Mouse (Mus musculus) layer of hippocampus, adult 2 months (tissue): ENCODE data around the gene Ctnnb1. TPM values are rescaled to one million over a fixed set of nuclear protein-coding genes. Genes with fewer than 3 reads are reported as not detected.

Experiments used
- DNase-seq, 2 experiments: peaks; one replicate each; pipeline ENCODE4 v3.0.0; 2022; ENCODE audit warnings: low spot score in 2 of 2
- H3K27ac ChIP-seq: fragments of 200-600 bp; 2 replicates; pipeline ENCODE4 v1.8.1; 2022
- H3K4me3 ChIP-seq: fragments of 200-600 bp; 2 replicates; pipeline ENCODE4 v1.8.1; 2022; ENCODE audit warnings: mild to moderate bottlenecking
- CTCF ChIP-seq: fragments of 200-600 bp; conservative IDR thresholded peaks from 2 replicates; pipeline ENCODE4 v1.8.1; 2022; ENCODE audit warnings: antibody characterized with exemption, mild to moderate bottlenecking, moderate library complexity
- total RNA-seq, 2 experiments: library from RNA; stranded (reverse); gene quantifications; 2 replicates each; pipeline ENCODE4 v1.2.3; 2021

The Ctnnb1 gene
- total RNA-seq, 2 experiments from 2014 or later, result 513 to 546 TPM

- DNase-seq, result no peak
- H3K4me3 ChIP-seq, result no peak overlapping the region
- no peak for TF ChIP-seq CTCF
- no peak overlapping the region for H3K27ac ChIP-seq
Observed at GRCm38 (mm10) chr9:120981777-120982176, 52.8 kb downstream of the Ctnnb1 start.

- no peak for DNase-seq
- Histone ChIP-seq H3K27ac (no peak overlapping the region), H3K4me3 (no peak overlapping the region)
- no peak for TF ChIP-seq CTCF
Observed at GRCm38 (mm10) chr9:120983849-120984248, 54.8 kb downstream of the Ctnnb1 start.

- no peak for TF ChIP-seq CTCF
- DNase-seq, result no peak
- H3K27ac ChIP-seq, result no peak overlapping the region
- H3K4me3 ChIP-seq, result no peak overlapping the region
Observed at GRCm38 (mm10) chr9:120984509-120984908, 55.5 kb downstream of the Ctnnb1 start.

DNA sequence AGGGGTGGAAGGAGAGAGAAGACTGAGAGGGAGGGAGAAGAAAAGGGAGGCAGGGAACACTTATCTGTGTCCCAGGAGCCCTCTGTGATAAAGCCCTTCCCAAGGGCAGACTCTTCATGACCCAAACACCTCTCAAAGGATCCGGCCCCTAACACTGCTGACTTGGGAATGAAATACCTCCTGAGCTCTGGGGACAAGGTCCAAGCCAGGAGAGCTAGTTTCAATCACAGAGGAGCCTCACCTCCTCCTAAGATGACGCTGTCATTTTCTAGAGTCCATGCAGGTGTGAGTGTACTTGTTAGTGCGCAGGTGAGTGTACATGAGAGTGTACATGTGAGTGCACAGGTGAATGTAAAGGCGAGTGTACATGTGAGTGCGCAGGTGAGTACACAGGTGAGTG, 56.0 kb downstream of the Ctnnb1 start:
- TF ChIP-seq CTCF, result no peak
- DNase-seq, result no peak
- no peak overlapping the region for H3K4me3 ChIP-seq
- H3K27ac ChIP-seq, result no peak overlapping the region

- no peak for TF ChIP-seq CTCF
- DNase-seq, result no peak
- Histone ChIP-seq H3K27ac (no peak overlapping the region), H3K4me3 (no peak overlapping the region)
Observed at GRCm38 (mm10) chr9:120985524-120985923, 56.5 kb downstream of the Ctnnb1 start.

DNA sequence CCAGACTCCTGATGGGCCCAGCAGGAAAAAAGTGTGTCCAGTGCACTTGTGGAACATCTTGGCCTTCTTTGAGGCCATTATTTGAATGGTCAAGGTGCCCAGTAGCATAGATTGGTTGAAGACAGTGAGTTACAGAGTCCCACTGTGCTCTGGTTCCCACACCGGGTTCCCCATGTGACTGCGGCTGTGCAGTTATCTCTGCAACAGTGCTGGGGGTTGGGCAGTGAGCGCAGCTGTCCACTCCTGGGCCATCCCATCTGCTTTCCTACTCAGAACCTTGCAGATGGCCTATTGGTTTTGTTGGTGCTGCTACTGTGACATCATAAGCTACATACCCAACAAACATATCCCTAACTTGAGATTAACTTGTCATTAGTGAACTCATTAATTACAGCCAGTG, 57.2 kb downstream of the Ctnnb1 start:
- Histone ChIP-seq H3K27ac (no peak overlapping the region), H3K4me3 (no peak overlapping the region)
- TF ChIP-seq CTCF, result no peak
- DNase-seq, result no peak

DNA sequence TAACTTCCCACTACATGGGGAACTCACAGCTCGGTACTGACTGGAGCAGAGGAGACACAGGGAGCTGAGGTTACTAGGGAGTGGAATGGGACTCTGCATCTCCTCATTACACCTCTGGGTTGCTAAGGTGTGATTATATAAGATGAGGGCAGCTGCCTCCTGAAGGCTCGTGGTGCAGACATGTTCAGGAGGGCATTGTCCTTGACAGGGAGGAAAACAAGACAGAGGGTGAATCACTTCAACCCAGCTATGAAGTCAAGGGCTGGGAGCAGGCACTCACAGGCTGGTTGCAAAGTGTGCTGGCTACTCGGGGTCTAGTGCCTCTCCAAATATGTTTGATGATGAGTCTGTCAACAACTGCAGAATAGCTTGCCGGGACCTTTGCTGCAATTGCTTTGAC, 58.0 kb downstream of the Ctnnb1 start:
- H3K27ac ChIP-seq, result no peak overlapping the region
- TF ChIP-seq CTCF, result no peak
- no peak overlapping the region for H3K4me3 ChIP-seq
- no peak for DNase-seq

- no peak for TF ChIP-seq CTCF
- Histone ChIP-seq H3K4me3 (no peak overlapping the region), H3K27ac (no peak overlapping the region)
- DNase-seq, result no peak
Observed at GRCm38 (mm10) chr9:120988088-120988487, 59.1 kb downstream of the Ctnnb1 start.

DNA sequence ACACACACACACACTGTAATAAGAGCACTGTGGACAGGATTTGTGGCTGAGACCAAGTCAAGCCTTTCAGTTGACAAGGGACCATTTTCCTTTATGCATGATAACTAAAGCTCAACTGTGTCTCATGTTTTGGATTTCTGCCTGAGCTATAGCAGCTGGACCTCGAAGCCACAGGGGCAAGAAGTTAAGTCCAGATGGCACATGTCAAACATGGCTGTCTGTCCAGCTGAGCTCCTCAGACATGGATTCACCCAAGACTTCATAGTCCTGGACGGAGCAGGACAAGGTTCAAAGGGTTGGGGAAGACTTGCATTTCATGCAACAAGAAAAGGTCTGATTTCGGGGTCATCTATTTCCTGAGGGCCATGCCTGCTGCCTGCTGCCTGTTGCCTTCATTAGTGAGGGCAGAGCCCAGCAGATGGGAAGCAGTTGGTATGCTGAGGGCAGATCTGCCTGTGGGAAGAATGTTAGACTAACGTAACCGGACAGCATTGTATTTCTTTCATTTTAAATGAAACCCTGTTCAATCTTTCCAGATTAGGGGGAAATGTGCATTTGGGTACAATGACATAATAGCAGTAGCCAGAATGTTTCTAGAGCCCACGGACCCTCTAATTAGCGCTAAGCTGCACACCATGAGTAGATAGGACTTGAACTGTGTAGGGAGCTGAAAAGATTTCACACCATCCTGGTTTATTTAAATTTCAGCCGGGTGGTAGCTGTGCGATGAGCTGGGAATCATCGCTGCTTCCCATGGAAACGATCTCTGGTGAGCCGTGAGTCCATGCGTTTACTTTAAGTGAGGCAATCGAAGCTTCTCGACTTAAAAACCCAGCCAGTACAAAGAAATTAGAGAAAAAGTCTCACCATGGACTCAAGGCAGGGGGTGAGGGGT, 61.0 kb downstream of the Ctnnb1 start:
- Histone ChIP-seq H3K27ac (no peak overlapping the region), H3K4me3 (no peak overlapping the region)
- TF ChIP-seq CTCF, result no peak
- no peak for DNase-seq

GRCm38 (mm10) chr9:120991801-120992200, 62.8 kb downstream of the Ctnnb1 start:
- no peak overlapping the region for H3K4me3 ChIP-seq
- TF ChIP-seq CTCF, result no peak
- no peak overlapping the region for H3K27ac ChIP-seq
- DNase-seq, result no peak

- no peak for DNase-seq
- H3K27ac ChIP-seq, result no peak overlapping the region
- H3K4me3 ChIP-seq, result no peak overlapping the region
- no peak for TF ChIP-seq CTCF
Observed at GRCm38 (mm10) chr9:120993004-120993403, 64.0 kb downstream of the Ctnnb1 start.

- no peak overlapping the region for H3K27ac ChIP-seq
- DNase-seq, result no peak
- TF ChIP-seq CTCF, result no peak
- H3K4me3 ChIP-seq, result no peak overlapping the region
Observed at GRCm38 (mm10) chr9:120994223-120995155, 65.5 kb downstream of the Ctnnb1 start.

GRCm38 (mm10) chr9:120998696-120999095, 69.7 kb downstream of the Ctnnb1 start:
- no peak for TF ChIP-seq CTCF
- Histone ChIP-seq H3K4me3 (no peak overlapping the region; the same call in 1 of the 2 replicates), H3K27ac (peak overlapping the region; percentile 86)
- DNase-seq, result peak; percentile 33 to 52
